Mouse (Mus musculus) cerebellum, adult (tissue): Measurements from ENCODE around the gene Sec1.

Source experiments
- ATAC-seq: cut with Nextera tagmentation; 2 replicates; pipeline ENCODE4 v1.9.2; 2017; ENCODE audit warnings: mild to moderate bottlenecking, moderate library complexity, mixed read lengths; ENCODE audit not compliant: insufficient number of reproducible peaks, low FRiP score, low TSS enrichment

The Sec1 gene

GRCm38 (mm10) chr7:45718331-45718730 lies 24.1 kb upstream of the Sec1 start:
- no peak for ATAC-seq

- peak; percentile 50; the same call in 1 of the 2 replicates for ATAC-seq
Observed at GRCm38 (mm10) chr7:45717918-45718297, 23.7 kb upstream of the Sec1 start, which contains the start of gene Sphk2. TSS of gene Sphk2 (minus strand) at chr7:45718002.

- no peak for ATAC-seq
Observed at GRCm38 (mm10) chr7:45716952-45717917, 23.0 kb upstream of the Sec1 start.

DNA sequence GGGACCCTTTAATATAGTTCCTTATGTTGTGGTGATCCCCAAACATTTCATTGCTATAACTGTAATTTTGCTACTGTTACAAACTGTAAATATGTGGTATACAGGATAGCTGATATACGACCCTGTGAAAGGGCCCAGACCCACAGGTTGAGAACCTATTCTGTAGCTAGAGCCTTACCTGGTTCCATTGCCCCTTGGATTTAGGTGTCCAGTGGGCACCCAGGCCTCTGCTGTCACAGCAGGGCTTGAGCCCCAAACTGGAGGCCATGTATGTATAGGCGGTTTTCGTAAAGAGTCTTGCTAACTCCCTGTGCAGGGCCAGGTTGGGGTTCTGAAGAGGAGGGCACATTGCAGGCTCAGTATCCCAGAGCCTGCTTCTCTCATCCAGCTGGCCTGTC lies 22.3 kb upstream of the Sec1 start:
- ATAC-seq = no peak

DNA sequence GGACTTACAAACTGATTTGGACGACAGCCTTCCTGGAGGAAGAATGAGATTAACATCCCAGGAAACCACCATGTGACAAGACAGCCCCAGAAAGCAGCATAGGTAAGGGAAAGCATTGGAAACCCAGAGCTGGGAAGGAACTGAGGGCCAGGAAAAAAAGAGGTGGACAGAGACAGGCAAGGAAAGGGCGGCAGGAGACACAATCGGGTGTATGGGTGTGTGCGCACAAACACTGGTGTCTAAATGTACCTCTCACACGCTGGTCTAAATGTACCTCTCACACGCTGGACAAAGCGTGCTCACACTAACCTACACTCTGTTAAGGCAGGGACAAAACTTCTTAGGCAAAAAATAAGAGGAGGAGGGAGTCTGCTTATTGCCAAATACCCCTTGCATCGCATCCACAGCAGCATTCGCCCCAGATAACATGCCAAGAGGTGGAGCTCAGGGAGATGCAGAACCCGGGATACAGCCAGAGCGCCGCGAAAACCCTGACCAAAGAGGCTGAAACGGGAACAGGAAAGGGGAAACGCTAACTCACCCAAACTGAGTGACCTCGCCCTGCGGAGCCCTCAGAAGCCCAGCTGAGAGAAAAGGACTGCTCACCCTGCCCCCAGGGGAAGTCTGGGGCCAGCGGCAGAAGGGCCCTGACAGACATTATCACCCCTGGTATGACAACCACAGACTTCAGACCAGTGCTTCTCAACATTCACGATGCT lies 21.7 kb upstream of the Sec1 start:
- no peak for ATAC-seq

DNA sequence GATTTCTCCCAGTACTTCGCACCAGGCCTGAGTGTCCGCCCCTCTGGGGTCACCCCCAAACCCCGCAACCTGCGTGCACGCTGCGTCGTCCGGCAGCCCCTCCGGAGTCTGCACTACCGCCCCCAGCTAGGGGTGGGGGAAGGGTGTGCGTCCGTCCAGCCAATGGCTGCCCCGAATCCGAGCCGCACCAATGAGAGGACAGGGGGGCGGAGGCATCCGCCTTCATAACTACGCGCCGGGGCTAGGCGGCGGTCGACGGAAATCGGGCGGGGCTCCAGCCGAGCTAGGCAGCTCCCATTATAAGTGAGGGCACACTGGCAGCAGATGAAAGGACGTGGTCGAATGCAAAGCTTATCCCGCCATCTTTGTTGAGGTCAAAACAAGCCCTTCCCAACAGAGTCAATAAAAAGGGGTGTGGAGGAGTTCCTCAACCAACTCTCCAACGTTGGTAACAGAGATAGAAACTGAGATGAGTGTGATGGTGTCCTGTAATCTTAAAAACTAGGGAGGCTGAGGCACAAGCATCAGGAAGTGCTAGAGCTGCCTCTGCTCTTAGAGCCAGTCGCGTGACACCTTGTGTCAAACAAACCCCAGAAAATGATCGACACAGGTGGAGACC lies 21.0 kb upstream of the Sec1 start, which contains the start of gene Rpl18:
Rpl18 (plus strand) TSS at position 368 of the 619 bp plus-strand sequence.
- peak; percentile 78 for ATAC-seq

- ATAC-seq = no peak
Observed at GRCm38 (mm10) chr7:45714630-45715089, 20.5 kb upstream of the Sec1 start.

DNA sequence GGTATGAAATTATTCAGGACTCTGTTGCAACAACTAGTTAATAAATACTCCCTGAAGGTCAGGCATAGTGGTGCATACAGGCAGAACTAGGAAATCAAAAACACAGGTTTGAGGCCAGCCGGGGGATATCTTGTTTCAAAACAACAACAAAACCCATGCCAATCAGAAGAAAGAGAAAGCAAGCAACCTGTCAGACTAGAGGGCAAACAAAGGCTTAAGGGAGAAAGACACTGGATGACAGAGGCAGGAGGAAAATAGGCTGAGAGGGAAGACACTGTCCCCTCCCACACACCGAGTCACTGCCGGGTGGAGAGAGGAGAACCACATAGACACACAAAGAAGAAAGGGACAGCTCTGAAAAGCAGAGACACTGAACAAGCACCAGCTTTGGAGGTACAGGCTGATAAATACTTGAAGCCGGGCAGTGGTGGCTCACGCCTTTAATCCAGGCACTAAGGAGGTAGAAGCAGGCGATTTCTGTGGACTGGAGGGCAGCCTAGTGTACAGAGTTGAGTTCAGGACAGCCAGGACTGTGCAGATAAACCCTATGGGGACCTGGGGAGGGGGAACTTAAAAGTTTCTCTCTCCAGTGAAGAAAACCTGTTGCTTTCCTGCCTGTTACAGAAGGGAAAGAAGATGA lies 19.8 kb upstream of the Sec1 start:
- ATAC-seq = no peak

DNA sequence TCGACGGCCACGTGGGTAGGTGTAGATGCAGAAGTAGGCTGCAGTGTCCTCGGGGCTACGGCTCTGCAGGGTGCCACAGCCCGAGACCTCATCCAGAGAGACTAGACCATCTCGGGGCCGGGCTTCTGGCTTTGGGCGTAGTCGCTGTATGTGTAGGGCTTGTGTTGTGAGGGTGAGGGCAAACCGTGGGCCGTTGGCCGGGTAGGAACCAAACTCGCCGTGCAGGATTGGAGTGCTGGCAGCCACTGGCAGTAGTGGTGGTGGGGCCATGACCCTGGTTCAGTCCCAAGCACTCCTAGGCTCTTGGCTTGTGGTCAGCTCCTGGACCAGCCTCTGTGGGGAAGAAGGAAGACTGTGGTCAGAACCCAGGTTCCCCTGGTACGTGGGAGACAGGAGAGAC lies 19.2 kb upstream of the Sec1 start:
- no peak for ATAC-seq

- ATAC-seq = no peak
Observed at GRCm38 (mm10) chr7:45712022-45712757, 18.0 kb upstream of the Sec1 start.

DNA sequence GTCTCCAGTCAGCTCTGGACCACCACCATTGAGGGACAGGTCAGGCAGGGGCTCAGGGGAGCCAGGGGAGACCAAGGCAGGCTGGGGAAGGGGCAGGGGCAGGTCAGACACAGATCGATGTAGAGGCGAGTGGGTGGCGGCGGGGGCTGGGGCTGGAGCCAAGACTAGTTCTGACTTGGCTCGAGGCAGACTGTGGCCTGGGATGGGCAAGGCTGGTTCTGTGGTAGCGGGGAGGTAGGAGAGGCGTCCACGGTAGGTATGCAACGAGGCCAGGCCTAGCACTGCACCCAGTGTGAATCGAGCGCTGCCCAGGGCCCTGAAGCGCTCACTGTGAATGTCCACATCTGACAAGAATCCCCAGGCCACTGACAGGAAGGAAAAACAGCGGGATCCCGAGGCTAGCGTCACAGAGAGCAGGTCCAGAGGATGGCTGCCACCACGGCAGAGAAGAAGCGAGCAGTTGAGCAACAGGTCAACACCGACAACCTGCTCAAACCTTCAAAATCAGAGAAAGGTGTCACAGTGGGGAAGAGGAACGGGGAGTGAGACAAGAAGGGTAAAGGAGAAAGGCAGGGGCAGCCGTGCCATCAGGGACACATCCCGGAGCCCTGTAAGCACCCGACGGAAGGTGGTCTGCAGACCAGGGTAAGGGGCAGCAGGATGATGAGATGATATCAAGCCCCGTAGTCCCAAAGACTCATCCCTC lies 17.3 kb upstream of the Sec1 start:
- ATAC-seq = no peak

DNA sequence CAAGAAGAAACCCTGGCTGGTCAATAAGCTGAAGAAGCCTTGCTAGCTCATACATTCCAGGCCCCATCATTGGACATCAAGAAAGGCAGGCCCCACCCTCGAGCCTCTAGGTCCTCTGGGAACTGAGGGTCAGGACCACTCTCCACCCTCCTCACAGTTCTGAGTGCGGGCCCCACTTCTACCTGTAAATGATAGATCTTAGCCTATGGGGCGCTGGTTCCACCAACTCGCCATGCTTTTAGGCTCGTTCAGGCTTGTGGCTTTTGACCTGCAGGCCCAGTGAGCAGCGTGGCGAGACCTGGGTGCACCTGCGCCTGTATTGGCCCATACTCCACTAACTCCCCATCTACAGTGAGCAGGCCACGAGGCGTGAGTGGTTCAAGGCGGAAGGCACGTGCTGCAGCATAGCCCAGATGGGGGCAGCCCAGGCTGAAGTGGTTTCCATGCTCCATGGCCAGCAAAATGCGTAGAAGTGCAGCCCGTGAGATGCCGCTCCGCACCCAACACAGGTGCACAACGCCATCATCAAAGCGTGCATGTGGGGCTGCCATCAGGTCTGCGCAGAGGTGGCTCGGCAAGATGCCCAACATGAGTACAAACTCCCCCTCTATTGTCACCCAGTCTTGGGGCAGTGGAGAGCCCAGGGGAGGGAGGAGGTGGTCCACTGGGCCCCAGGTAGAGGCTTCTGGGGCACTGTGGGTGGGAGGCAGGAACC lies 16.4 kb upstream of the Sec1 start:
- ATAC-seq = no peak

GRCm38 (mm10) chr7:45709677-45710355 lies 15.6 kb upstream of the Sec1 start:
- ATAC-seq = no peak

GRCm38 (mm10) chr7:45709036-45709435 lies 14.8 kb upstream of the Sec1 start:
- ATAC-seq = no peak

- ATAC-seq = no peak
Observed at GRCm38 (mm10) chr7:45708221-45708761, 14.1 kb upstream of the Sec1 start.

- no peak for ATAC-seq
Observed at GRCm38 (mm10) chr7:45707375-45707967, 13.3 kb upstream of the Sec1 start.

DNA sequence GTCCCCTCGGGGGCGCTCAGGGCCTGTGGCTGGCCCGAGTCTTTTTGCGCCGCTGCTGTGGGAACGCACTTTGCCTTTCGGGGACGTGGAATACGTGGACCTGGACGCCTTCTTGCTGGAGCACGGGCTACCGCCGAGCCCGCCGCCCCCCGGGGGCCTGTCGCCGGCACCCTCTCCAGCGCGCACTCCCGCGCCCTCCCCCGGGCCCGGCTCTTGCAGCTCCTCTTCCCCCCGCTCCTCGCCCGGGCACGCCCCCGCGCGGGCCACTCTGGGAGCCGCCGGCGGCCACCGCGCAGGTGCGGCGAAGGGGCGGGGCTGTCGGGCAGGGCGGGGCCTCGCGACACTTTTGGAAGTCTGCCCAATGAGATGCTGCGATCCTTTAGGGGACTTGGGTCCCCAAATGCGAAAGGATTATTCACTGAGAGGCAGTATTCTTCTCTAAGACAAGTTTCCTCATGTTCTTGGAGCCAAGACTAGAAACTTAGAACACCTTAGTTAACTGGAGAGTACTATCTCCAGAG lies 12.6 kb upstream of the Sec1 start:
- no peak for ATAC-seq
